Mouse (Mus musculus) B cell, adult 2 months (primary cell): ENCODE measurements at regions not wholly inside any gene's neighbourhood (a gene's known extent, or its start where the extent isn't known, plus 50 kb on each side); places are given as distances from the start of the nearest gene placed in this dataset.

ENCODE experiments used
- DNase-seq, 2 experiments: peaks; one replicate each; pipeline ENCODE4 v3.0.0; 2022

- no peak for DNase-seq
These were observed 132.2 kb upstream of the Runx1 start for GRCm38 (mm10) chr16:92958146-92958545.

GRCm38 (mm10) chr16:92955508-92955907 lies 129.6 kb upstream of the Runx1 start:
- DNase-seq = no peak

- no peak for DNase-seq
These were observed 129.1 kb upstream of the Runx1 start for GRCm38 (mm10) chr16:92955087-92955486.

GRCm38 (mm10) chr16:92953936-92954654 lies 128.1 kb upstream of the Runx1 start:
- no peak for DNase-seq

- DNase-seq = no peak
These were observed 126.6 kb upstream of the Runx1 start for GRCm38 (mm10) chr16:92952336-92953097.

GRCm38 (mm10) chr16:92951516-92951915 lies 125.6 kb upstream of the Runx1 start:
- DNase-seq = no peak

- DNase-seq = no peak
These were observed 122.5 kb upstream of the Runx1 start for GRCm38 (mm10) chr16:92948494-92948893.

- DNase-seq = peak; percentile 32 to 40
These were observed 120.6 kb upstream of the Runx1 start for GRCm38 (mm10) chr16:92946554-92946953.

GRCm38 (mm10) chr16:92943901-92944300 lies 118.0 kb upstream of the Runx1 start:
- DNase-seq = no peak

- no peak for DNase-seq
These were observed 113.7 kb upstream of the Runx1 start for GRCm38 (mm10) chr16:92939618-92940017.

GRCm38 (mm10) chr16:92935848-92936535 lies 110.0 kb upstream of the Runx1 start:
- DNase-seq = no peak

- no peak for DNase-seq
These were observed 104.2 kb upstream of the Runx1 start for GRCm38 (mm10) chr16:92930103-92930502.

GRCm38 (mm10) chr16:92928201-92928600 lies 102.3 kb upstream of the Runx1 start:
- peak in 1 of 2 experiments; percentile 11 for DNase-seq

- DNase-seq = peak in 1 of 2 experiments; percentile 13
These were observed 101.7 kb upstream of the Runx1 start for GRCm38 (mm10) chr16:92927662-92928061.

- DNase-seq = no peak
These were observed 100.9 kb upstream of the Runx1 start for GRCm38 (mm10) chr16:92926853-92927252.

- no peak for DNase-seq
These were observed 95.0 kb upstream of the Runx1 start for GRCm38 (mm10) chr16:92920947-92921346.

GRCm38 (mm10) chr16:92917356-92917755 lies 91.4 kb upstream of the Runx1 start:
- DNase-seq = no peak

GRCm38 (mm10) chr16:92915651-92916050 lies 89.7 kb upstream of the Runx1 start:
- no peak for DNase-seq

- DNase-seq = no peak
These were observed 80.9 kb upstream of the Runx1 start for GRCm38 (mm10) chr16:92906873-92907272.

GRCm38 (mm10) chr16:92905626-92906025 lies 79.7 kb upstream of the Runx1 start:
- no peak for DNase-seq

GRCm38 (mm10) chr16:92903892-92904473 lies 78.0 kb upstream of the Runx1 start:
- DNase-seq = no peak

GRCm38 (mm10) chr16:92903486-92903885 lies 77.5 kb upstream of the Runx1 start:
- no peak for DNase-seq

- no peak for DNase-seq
These were observed 73.8 kb upstream of the Runx1 start for GRCm38 (mm10) chr16:92899704-92900103.
